Mouse (Mus musculus): ENCODE data around the gene Vmn1r43. TPM values are rescaled to one million over a fixed set of nuclear protein-coding genes. Genes with fewer than 3 reads are reported as not detected.
"Not testable (repeated sequence)": the region's sequence is repeated elsewhere in the genome, so short reads cannot be mapped to it uniquely, and the experiment has no call there.

Vmn1r43 gene
- not detected for total RNA-seq (2021)

- intact Hi-C loops (cut with DNase I); DNase-seq (ENCODE audit: low spot score in 2 of 2): not testable (repeated sequence)
Observed at GRCm38 (mm10) chr6:89876313-89876712, at the start of gene Vmn1r43, which contains the start of gene Vmn1r42. TSS of gene Vmn1r43 (minus strand) at chr6:89876413. TSS of gene Vmn1r42 (minus strand) at chr6:89876413.

- peak in 1 of 2 experiments; percentile 4 for DNase-seq (ENCODE audit: low spot score in 2 of 2)
- intact Hi-C loops (cut with DNase I): no loop called here
Observed at GRCm38 (mm10) chr6:89883812-89884211, 7.6 kb upstream of the Vmn1r43 start.

- no peak for DNase-seq (ENCODE audit: low spot score in 2 of 2)
- intact Hi-C loops (cut with DNase I): no loop called here
Observed at GRCm38 (mm10) chr6:89883360-89883759, 7.1 kb upstream of the Vmn1r43 start, which contains the start of gene Vmn1r44. TSS of gene Vmn1r44 (plus strand) at chr6:89883660.

- no peak for DNase-seq (ENCODE audit: low spot score in 2 of 2)
- intact Hi-C loops (cut with DNase I): no loop called here
Observed at GRCm38 (mm10) chr6:89880867-89881266, 4.7 kb upstream of the Vmn1r43 start.

- DNase-seq (ENCODE audit: low spot score in 2 of 2): no peak
- intact Hi-C loops (cut with DNase I): no loop called here
Observed at GRCm38 (mm10) chr6:89876963-89877362, 750 bp upstream of the Vmn1r43 start.

- DNase-seq (ENCODE audit: low spot score in 2 of 2): no peak
- intact Hi-C loops (cut with DNase I): no loop called here
Observed at GRCm38 (mm10) chr6:89867976-89868375, 8.2 kb downstream of the Vmn1r43 start.

- no peak for DNase-seq (ENCODE audit: low spot score in 2 of 2)
- intact Hi-C loops (cut with DNase I): no loop called here
Observed at GRCm38 (mm10) chr6:89867276-89867675, 8.9 kb downstream of the Vmn1r43 start.

- DNase-seq (ENCODE audit: low spot score in 2 of 2): no peak
- intact Hi-C loops (cut with DNase I): no loop called here
Observed at GRCm38 (mm10) chr6:89863792-89864191, 12.4 kb downstream of the Vmn1r43 start.

- DNase-seq (ENCODE audit: low spot score in 2 of 2): no peak
- intact Hi-C loops (cut with DNase I): no loop called here
Observed at GRCm38 (mm10) chr6:89859839-89860238, 16.4 kb downstream of the Vmn1r43 start.

GRCm38 (mm10) chr6:89857552-89857951 is 18.7 kb downstream of the Vmn1r43 start:
- DNase-seq (ENCODE audit: low spot score in 2 of 2): no peak
- intact Hi-C loops (cut with DNase I): no loop called here

Other genes with a start within 250 kb of the Vmn1r43 start
- gene Txnrd3, start 232.4 kb downstream of the Vmn1r43 start, total RNA-seq (2021): 1 to 10 TPM; 3.6 to 3.9 TPM
- gene Vmn1r40, start 168.9 kb downstream of the Vmn1r43 start, total RNA-seq (2021): not detected
- not detected for gene Vmn1r41, start 135.6 kb downstream of the Vmn1r43 start, total RNA-seq (2021)
- not detected for gene Vmn1r42, start within 50 bp of the Vmn1r43 start, total RNA-seq (2021)
- gene Vmn1r44, start 7.2 kb upstream of the Vmn1r43 start, total RNA-seq (2021): not detected
- gene Vmn1r45, start 64.2 kb upstream of the Vmn1r43 start, total RNA-seq (2021): not detected
- not detected for gene Vmn1r46, start 92.9 kb upstream of the Vmn1r43 start, total RNA-seq (2021)
- not detected for gene Vmn1r47, start 139.7 kb upstream of the Vmn1r43 start, total RNA-seq (2021)
- gene Vmn1r48, start 160.4 kb upstream of the Vmn1r43 start, total RNA-seq (2021): not detected
- gene Vmn1r49, start 202.1 kb upstream of the Vmn1r43 start, total RNA-seq (2021): not detected
- gene Vmn1r50, start 225.0 kb upstream of the Vmn1r43 start, total RNA-seq (2021): not detected
- gene Vmn1r51, start 246.2 kb upstream of the Vmn1r43 start, total RNA-seq (2021): not detected

Measured in left cerebral cortex, postnatal 25 days (tissue).